Mouse (Mus musculus) neural tube, embryonic 12.5 days (tissue): Measurements from ENCODE around the gene Idh3a. TPM values are rescaled to one million over a fixed set of nuclear protein-coding genes. Genes with fewer than 3 reads are reported as not detected.

Source experiments
- ATAC-seq: fragments of 200-750 bp; cut with Nextera tagmentation; 2 replicates; pipeline ENCODE4 v1.8.0; 2017; ENCODE audit warnings: low read depth, mild to moderate bottlenecking, moderate TSS enrichment, moderate library complexity; ENCODE audit not compliant: low FRiP score
- H3K27ac ChIP-seq: fragments of 300-500 bp; sonication (generic); 2 replicates; pipeline ENCODE4 v1.5.1; 2016
- H3K27me3 ChIP-seq: fragments of 300-500 bp; sonication (generic); replicated peaks from 2 replicates; pipeline ENCODE4 v1.6.1; 2016; ENCODE audit warnings: mild to moderate bottlenecking
- H3K36me3 ChIP-seq: fragments of 300-500 bp; sonication (generic); 2 replicates; pipeline ENCODE4 v1.6.1; 2016; ENCODE audit warnings: mild to moderate bottlenecking
- H3K4me1 ChIP-seq: fragments of 300-500 bp; sonication (generic); 2 replicates; pipeline ENCODE4 v1.6.1; 2016
- H3K4me2 ChIP-seq: fragments of 300-500 bp; sonication (generic); replicated peaks from 2 replicates; pipeline ENCODE4 v1.6.1; 2016; ENCODE audit warnings: mild to moderate bottlenecking
- H3K4me3 ChIP-seq: fragments of 300-500 bp; sonication (generic); 2 replicates; pipeline ENCODE4 v1.5.1; 2016
- H3K9ac ChIP-seq: fragments of 300-500 bp; sonication (generic); 2 replicates; pipeline ENCODE4 v1.6.1; 2016; ENCODE audit warnings: mild to moderate bottlenecking
- H3K9me3 ChIP-seq: fragments of 300-500 bp; sonication (generic); 2 replicates; pipeline ENCODE4 v1.6.1; 2016; ENCODE audit warnings: mild to moderate bottlenecking
- WGBS: fragments of 180-500 bp; shearing (Covaris S2); methylation state at CpG from one replicate; pipeline ENCODE4 v1.1.7; 2016; 5-methylcytosine and 5-hydroxymethylcytosine counted together
- polyA plus RNA-seq: library from polyadenylated mRNA; unstranded; fragments of >200 nt; fragmentation: Nextera tagmentation; extraction: Ambion mirVana; gene quantifications from 2 replicates; pipeline ENCODE4 v1.2.1, GENCODE M21; 2016

The Idh3a gene
- polyA plus RNA-seq, 1 experiment from 2014 or later: 111 TPM

DNA sequence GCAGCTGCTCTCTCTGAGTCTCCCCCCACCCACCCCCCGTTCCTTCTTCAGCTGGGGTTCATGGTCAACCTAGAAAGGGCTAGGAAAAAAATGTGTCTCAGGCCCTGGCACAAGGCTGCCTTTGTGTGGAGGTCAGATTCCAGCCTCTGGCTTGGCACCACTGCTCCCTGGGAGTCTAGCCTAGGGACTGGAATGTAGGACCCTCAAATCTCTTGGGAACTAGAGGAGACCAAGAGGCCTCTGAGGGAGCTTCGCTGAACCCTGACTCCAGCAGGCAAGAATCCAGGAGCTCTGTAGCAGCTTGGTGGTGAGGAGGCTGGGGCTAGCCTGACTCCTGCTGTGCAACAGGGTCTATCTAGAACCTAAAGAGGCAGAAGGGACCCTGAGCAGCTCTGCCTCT is 53.1 kb downstream of the Idh3a start:
- H3K27me3 ChIP-seq: no peaks in the 10 kb centered on the region
- H3K4me1 ChIP-seq: no peaks in the 10 kb centered on the region
- 68% methylated on average over 2 of the region's 2 CpGs for WGBS
- no peaks in the 10 kb centered on the region for H3K9me3 ChIP-seq
- no peak overlapping the region for H3K4me2 ChIP-seq
- no peak overlapping the region for H3K9ac ChIP-seq
- H3K27ac ChIP-seq: no peak overlapping the region
- H3K4me3 ChIP-seq: no peak overlapping the region
- no peaks in the 10 kb centered on the region for H3K36me3 ChIP-seq
- ATAC-seq: no peak

DNA sequence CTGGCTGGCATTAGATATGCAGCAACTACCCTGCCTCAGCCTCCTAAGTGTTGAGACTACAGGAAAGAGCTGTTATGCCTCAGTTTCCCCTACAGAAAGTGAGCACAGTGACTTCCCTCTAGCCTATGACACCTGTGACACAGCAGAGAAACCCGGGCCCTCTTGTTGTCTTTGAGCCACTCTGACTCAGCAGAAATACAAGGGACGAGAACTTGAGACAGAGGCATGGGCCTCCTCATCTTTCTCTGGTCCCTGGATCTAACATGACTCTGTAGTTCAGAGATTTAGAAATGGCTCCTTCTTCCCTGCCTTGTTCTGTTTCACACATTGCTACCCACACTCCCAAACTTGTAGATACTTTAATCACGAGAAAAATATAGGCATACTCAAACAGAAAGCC is 55.4 kb downstream of the Idh3a start:
- Histone ChIP-seq H3K9ac (no peak overlapping the region), H3K4me2 (no peak overlapping the region), H3K4me3 (no peak overlapping the region), H3K4me1 (no peaks in the 10 kb centered on the region), H3K27me3 (no peaks in the 10 kb centered on the region), H3K9me3 (no peaks in the 10 kb centered on the region), H3K27ac (no peak overlapping the region), H3K36me3 (no peaks in the 10 kb centered on the region)
- WGBS: 80% methylated on average over 3 of the region's 3 CpGs
- no peak for ATAC-seq

DNA sequence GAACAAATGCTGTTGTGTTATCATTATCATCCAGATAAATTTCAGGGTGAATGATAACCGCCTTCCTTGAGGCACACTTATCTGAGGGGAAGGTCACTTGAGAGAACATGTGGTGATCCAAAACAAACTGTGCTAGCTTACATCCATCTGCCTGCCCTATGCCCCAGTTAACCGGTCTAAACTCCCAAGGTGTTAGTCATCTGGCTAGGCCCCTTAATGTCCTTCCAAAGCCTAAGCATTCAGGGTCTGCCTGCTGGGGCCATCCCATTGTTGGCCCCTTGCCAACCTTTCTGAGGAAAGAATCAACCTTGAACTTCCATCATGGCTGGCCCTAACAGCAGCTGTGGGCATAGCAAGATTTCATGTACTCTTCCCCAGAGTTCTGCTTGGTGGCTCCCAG is 56.0 kb downstream of the Idh3a start:
- Histone ChIP-seq H3K9me3 (no peaks in the 10 kb centered on the region), H3K4me1 (no peaks in the 10 kb centered on the region), H3K4me2 (no peak overlapping the region), H3K4me3 (no peak overlapping the region), H3K9ac (no peak overlapping the region), H3K36me3 (no peaks in the 10 kb centered on the region), H3K27ac (no peak overlapping the region), H3K27me3 (no peaks in the 10 kb centered on the region)
- WGBS: 78% methylated on average over 2 of the region's 2 CpGs
- ATAC-seq: no peak

DNA sequence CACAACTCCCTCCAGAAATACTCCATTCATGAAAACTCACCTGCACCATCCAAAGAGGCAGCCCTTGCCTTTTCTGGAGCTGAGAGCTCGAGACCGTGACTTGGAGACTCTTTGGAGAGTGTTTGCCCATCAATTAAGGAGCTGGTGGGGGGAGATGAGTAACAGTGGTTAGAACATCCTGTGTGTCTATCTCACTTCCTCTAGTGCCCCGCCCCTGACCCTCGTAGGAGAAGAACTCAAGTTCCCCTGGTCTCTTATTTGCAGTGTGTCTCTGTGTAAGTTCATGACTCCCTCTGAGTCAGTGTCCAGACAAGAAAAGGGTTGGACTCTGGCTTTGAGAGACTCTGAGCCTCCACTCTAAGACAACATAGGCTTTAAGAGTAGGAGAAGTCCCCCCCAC is 56.4 kb downstream of the Idh3a start:
- H3K9ac ChIP-seq: no peak overlapping the region
- H3K27me3 ChIP-seq: no peaks in the 10 kb centered on the region
- no peaks in the 10 kb centered on the region for H3K36me3 ChIP-seq
- H3K4me3 ChIP-seq: no peak overlapping the region
- H3K4me2 ChIP-seq: no peak overlapping the region
- WGBS: 81% methylated on average over 4 of the region's 4 CpGs
- ATAC-seq: no peak
- no peak overlapping the region for H3K27ac ChIP-seq
- no peaks in the 10 kb centered on the region for H3K9me3 ChIP-seq
- no peaks in the 10 kb centered on the region for H3K4me1 ChIP-seq

DNA sequence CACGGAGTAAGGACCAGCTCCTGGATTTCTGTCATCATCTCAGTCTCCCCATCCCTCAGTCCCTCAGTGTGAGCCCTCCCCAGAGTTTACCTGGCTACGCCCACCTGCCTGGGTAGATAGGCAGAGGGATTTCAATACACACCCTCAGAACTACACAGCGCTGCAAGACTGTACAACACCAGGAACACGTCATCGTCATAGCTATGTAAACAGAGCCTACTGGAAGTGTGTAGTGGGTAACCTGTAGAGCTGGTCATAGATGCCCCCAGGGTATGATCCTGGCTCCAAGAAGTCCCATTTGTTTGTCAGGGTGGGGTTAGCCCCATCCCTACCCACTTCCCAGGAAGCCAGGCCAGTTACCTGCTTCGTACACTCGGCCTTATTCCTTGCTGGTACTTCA is 57.0 kb downstream of the Idh3a start:
- no peak for ATAC-seq
- Histone ChIP-seq H3K9ac (no peak overlapping the region), H3K4me2 (no peak overlapping the region), H3K4me1 (no peaks in the 10 kb centered on the region), H3K9me3 (no peaks in the 10 kb centered on the region), H3K4me3 (no peak overlapping the region), H3K27ac (no peak overlapping the region), H3K36me3 (no peaks in the 10 kb centered on the region), H3K27me3 (no peaks in the 10 kb centered on the region)
- 91% methylated on average over 7 of the region's 7 CpGs for WGBS

DNA sequence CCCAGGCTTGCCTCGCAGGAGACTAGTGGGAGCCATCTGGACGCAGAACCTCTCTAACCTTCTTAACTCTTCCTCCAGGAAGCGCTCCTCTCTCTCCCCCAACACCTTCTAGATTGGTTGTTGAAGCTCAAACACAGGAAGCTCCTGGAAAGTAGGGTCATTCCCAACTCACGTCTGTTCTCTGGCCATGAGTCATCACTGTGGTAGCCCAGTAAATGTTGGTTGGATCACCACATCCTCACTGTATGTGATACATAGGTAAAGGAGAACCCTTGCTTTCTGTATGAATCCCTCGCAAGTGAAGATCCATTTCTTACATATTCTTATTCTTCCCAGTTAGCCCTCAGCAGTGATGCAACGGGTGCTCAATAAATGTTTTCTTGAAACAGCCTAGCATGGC is 59.4 kb downstream of the Idh3a start:
- 93% methylated on average over 6 of the region's 6 CpGs for WGBS
- Histone ChIP-seq H3K4me3 (no peak overlapping the region), H3K4me1 (no peaks in the 10 kb centered on the region)

DNA sequence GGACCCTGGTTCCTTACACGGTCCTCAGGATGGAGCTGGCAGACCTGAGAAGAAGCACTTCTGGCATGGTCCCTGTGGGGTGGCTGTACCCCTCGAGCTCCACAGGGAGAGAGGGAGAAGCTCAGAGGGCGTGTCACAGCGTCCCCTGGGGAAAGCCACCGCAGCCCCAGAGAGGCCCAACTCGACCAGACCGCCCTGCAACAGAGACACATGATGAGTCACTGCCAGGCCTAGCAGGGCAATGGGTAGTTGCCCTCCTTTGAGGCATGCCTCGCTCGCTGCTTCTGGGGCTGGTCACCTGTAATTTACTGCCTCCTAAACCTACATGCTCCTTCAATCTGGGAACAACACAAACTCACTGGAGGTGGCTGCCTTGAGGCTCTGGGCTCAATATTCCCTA is 60.1 kb downstream of the Idh3a start:
- no peaks in the 10 kb centered on the region for H3K36me3 ChIP-seq
- WGBS: 85% methylated on average over 9 of the region's 9 CpGs
- H3K9ac ChIP-seq: no peak overlapping the region
- no peaks in the 10 kb centered on the region for H3K9me3 ChIP-seq
- H3K27me3 ChIP-seq: no peaks in the 10 kb centered on the region
- no peak overlapping the region for H3K4me2 ChIP-seq
- no peak overlapping the region for H3K27ac ChIP-seq
- no peak overlapping the region for H3K4me3 ChIP-seq
- H3K4me1 ChIP-seq: no peaks in the 10 kb centered on the region
- ATAC-seq: no peak

More for the DNA sequence above, 59.4 kb downstream of the Idh3a start:
- H3K9me3 ChIP-seq: no peaks in the 10 kb centered on the region
- H3K9ac ChIP-seq: no peak overlapping the region
- no peak for ATAC-seq
- no peaks in the 10 kb centered on the region for H3K27me3 ChIP-seq
- H3K4me2 ChIP-seq: no peak overlapping the region
- no peaks in the 10 kb centered on the region for H3K36me3 ChIP-seq
- H3K27ac ChIP-seq: no peak overlapping the region

DNA sequence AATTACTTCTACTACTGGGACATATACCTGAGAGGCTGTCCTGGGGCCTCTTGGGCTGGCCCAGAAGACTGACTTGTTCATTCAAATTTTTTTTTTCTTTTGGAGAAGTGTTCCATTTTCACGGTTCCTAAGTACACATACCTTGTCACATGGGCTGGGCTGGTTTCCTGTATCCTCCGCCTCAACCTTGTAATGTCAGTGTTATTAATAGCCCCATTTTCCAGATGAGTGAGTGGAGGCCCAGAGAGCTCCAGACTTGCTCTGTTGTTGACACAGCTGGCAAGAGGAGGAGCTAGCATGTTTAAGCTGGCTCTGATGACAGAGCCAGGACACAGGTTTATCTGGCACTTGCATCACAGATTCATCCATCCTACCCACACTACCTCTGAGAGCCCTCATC is 61.3 kb downstream of the Idh3a start:
- H3K9ac ChIP-seq: no peak overlapping the region
- no peak overlapping the region for H3K4me2 ChIP-seq
- no peak overlapping the region for H3K27ac ChIP-seq
- H3K9me3 ChIP-seq: no peaks in the 10 kb centered on the region
- no peak overlapping the region for H3K4me3 ChIP-seq
- 67% methylated on average over 2 of the region's 2 CpGs for WGBS
- no peaks in the 10 kb centered on the region for H3K27me3 ChIP-seq
- no peaks in the 10 kb centered on the region for H3K4me1 ChIP-seq
- no peak for ATAC-seq
- no peaks in the 10 kb centered on the region for H3K36me3 ChIP-seq

DNA sequence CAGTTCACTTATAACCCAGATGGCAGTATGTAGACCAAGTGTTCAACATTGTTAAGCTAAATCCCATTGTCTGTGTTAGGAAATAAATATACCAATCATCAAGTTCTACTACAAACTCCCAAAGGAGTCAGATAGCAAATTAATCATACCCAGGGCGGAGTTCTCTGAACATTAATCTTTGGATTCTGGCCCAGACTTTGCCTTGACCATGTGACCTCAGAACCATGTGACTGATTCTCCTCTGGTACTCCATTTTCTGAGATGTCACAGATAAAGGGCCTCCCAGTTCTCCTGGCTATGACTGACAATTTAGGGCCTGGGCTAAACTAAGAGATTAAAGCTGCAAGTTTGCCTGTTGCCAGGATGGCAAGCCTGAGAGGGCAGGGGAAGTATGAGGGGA is 63.2 kb downstream of the Idh3a start:
- Histone ChIP-seq H3K27ac (no peak overlapping the region), H3K4me2 (no peak overlapping the region), H3K4me1 (no peaks in the 10 kb centered on the region), H3K9ac (no peak overlapping the region), H3K27me3 (no peaks in the 10 kb centered on the region), H3K36me3 (no peaks in the 10 kb centered on the region), H3K4me3 (no peak overlapping the region), H3K9me3 (no peaks in the 10 kb centered on the region)
- no peak for ATAC-seq
- 86% methylated on average over 1 of the region's 1 CpGs for WGBS

DNA sequence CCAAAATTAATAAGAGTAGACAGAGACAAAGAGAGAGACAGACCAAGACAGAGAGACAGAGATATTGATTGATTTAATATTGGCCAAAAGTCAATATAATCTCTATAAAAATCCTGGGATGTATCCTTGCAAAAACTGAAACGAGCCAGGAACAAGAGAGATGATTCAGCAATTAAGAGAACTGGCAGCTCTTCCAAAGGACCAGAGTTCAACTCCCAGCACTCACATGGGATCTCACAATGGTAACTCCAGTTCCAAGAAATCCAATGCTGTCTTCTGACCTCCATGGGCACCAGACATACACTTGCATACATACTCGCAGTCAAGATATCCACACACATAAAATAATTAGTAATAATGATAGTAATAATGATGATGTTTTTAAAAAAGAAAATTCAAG is 66.6 kb downstream of the Idh3a start:
- no peak overlapping the region for H3K4me3 ChIP-seq
- no peak overlapping the region for H3K27ac ChIP-seq
- 85% methylated on average over 2 of the region's 2 CpGs for WGBS
- H3K4me2 ChIP-seq: no peak overlapping the region
- no peaks in the 10 kb centered on the region for H3K27me3 ChIP-seq
- no peaks in the 10 kb centered on the region for H3K4me1 ChIP-seq
- H3K9ac ChIP-seq: no peak overlapping the region
- no peaks in the 10 kb centered on the region for H3K36me3 ChIP-seq
- no peak for ATAC-seq
- no peaks in the 10 kb centered on the region for H3K9me3 ChIP-seq

Other genes starting within 250 kb of the Idh3a start
- gene Dmxl2, start 84.7 kb upstream of the Idh3a start, polyA plus RNA-seq: 28.5 and 29.7 TPM in 2 replicates
- not detected in 2 replicates for gene Sh2d7, start 47.4 kb upstream of the Idh3a start, polyA plus RNA-seq
- 28.3 and 28.4 TPM in 2 replicates for gene Cib2, start 26.1 kb upstream of the Idh3a start, polyA plus RNA-seq
- 9.4 and 10.1 TPM in 2 replicates for gene Acsbg1, start 75.5 kb downstream of the Idh3a start, polyA plus RNA-seq
- 4.3 and 4.6 TPM in 2 replicates for gene Dnaja4, start 112.5 kb downstream of the Idh3a start, polyA plus RNA-seq
- 114 TPM in 2 replicates for gene Wdr61, start 148.2 kb downstream of the Idh3a start, polyA plus RNA-seq
- 644 and 768 TPM in 2 replicates for gene Crabp1, start 178.4 kb downstream of the Idh3a start, polyA plus RNA-seq